Mouse (Mus musculus) thymus, adult 2 months (tissue): Measurements from ENCODE around the gene Zbtb1.

Experiments used
- CTCF ChIP-seq: fragments of 200-500 bp; IDR thresholded peaks from 2 replicates; pipeline ENCODE4 v1.5.1; 2012; ENCODE audit warnings: mild to moderate bottlenecking, control low read depth, low read length, moderate library complexity, borderline replicate concordance; ENCODE audit not compliant: control insufficient read depth, poor library complexity, insufficient read depth; ENCODE audit errors: extremely low read depth
- POLR2A ChIP-seq: fragments of 200-500 bp; IDR thresholded peaks from 2 replicates; pipeline ENCODE4 v1.6.1; 2012; ENCODE audit warnings: mild to moderate bottlenecking, low read length, control low read depth, moderate library complexity; ENCODE audit not compliant: control insufficient read depth, poor library complexity, insufficient read depth; ENCODE audit errors: extremely low read depth

- TF ChIP-seq CTCF: no peak
- TF ChIP-seq POLR2A: no peak
Observed at GRCm38 (mm10) chr12:76425256-76425655, 55.2 kb downstream of the Zbtb1 start.
